Mouse (Mus musculus): ENCODE data around the gene Pip4k2a.

The Pip4k2a gene

DNA sequence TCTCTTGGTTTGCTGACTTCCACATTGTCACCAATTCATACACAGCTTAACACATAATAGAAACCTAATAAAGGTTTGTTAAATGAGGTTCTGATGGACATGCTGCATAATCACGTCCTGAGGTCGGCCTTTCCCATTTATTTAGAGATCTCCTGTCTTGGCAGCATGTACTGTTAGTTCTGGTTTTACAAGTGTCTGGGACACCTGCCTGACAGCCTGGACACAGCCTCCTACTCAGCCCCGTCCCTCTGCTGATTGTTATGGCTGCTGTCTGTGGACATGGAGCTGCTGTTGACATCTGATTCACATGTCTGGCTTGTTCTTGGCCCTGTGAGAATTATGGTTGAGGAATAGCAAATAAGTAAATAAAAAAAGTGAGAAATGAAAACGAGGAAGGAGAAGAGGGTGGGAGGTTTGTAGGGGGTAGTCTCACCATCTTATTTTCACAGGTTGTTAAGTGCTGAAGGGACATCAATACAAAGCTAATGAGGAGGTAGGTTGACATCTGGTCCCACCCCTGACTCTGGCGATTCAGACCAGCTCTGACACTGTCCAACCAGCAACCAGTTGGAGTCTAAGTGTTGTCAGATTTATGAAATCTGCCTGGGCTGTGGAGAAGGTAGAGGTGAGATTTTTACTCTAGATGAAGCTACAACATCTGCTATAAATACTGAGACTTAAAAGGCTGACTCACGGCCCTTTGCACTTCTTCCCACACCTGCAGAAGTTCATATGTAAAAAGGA is 166.7 kb downstream of the Pip4k2a start:
- no peak for DNase-seq

DNA sequence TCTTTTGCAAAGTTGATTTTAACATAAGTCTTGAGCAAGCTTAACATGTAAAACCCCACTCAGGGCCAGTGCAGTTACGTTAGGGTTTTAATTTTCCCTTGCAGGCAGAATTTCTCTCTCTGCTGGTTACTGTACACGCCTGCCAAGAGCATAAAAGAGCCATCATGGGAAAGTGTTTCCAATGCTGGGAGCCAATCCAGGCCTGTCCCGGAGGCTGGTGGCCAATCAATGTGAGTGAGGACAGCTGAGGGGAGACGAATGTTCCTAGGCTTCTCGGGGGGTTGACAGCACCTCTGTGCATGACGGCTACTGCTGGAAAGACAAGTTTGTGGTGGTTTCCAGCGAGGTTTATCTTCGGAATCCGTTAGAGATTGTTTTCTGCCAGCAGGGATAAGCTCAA is 175.2 kb downstream of the Pip4k2a start:
- no peak for DNase-seq

DNA sequence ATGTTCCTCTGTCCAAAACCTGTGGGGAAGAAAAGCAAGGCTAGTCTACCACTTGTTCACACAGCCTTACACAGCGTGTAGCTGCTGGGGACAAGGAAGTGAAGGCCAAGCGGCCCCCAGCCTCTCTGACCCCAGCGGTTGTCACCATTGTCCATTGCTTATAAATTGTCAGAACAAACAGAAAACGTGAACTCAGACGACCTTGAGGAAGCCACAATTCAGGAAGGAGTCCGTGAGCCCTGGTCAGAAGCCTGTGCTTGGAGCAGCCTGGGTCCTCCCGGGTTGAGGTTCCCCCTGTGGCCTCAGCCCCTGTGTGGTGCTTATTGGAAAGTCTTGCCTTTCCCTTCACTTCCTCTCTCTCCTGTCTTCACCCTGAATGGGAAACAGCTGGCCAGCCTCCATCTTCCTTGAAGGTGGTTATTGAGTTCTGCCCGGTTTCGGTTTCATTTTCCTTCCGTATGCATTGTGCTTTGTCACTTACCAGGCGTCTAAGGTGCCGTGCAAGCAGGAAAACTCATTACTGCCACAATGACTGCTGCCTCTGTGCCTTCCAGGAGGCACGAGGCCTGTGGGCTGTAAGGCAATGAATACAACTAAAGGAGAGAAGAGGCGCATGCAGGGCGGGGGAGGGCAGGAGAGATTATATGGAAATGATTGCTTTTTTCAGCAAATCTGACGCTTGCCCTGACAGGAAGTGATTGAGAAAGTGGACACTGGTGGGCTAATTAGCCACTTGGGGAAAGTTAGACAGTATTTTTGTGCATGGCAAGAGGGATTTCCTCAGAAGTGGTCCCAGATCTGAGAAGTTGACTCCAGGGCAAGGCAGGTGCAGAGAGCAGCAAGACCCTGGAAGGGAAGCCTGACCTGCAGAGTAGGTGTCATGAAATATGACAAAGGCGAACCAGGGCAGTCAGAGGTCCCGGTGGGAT is 176.2 kb downstream of the Pip4k2a start:
- peak; percentile 16 to 51 for DNase-seq

DNA sequence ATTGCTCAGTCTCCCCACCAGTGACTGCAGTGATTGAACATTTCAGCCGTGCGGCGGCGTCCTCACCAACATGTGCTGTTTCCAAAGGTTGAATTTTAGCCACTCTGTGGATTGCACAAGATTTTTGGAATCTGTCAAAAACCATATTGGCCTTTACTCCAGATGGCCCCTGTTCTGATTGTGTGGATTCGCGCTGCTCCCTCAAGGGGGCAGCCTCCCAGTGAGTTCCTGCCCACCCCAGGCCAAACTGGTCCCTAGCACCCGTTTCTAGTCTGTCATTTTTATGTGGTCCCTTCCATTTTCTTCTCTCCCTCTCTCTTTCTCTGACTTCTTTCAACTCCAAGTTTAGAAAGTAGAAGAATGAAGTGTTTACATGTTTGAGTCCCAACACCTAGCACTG is 178.4 kb downstream of the Pip4k2a start:
- DNase-seq: no peak

DNA sequence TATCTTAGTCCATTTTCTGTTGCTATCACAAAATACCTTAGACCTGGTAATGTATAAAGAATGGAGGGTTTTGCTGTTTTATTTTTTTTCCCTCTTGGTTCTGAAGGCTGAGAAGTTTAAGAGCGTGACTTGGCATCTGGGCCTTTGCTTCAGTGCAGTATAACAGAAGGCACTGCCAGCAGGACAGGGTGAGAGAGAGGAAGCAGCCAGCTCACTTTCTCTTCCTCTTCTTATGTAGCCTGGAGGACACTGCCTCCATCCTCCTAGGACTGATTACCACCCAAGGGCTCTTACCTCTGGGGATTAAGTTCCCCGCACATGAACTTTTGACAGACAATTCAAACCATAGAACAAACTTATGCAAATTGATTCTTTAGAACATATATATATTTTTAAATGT is 181.9 kb downstream of the Pip4k2a start:
- DNase-seq: peak in 1 of 2 experiments; percentile 11

DNA sequence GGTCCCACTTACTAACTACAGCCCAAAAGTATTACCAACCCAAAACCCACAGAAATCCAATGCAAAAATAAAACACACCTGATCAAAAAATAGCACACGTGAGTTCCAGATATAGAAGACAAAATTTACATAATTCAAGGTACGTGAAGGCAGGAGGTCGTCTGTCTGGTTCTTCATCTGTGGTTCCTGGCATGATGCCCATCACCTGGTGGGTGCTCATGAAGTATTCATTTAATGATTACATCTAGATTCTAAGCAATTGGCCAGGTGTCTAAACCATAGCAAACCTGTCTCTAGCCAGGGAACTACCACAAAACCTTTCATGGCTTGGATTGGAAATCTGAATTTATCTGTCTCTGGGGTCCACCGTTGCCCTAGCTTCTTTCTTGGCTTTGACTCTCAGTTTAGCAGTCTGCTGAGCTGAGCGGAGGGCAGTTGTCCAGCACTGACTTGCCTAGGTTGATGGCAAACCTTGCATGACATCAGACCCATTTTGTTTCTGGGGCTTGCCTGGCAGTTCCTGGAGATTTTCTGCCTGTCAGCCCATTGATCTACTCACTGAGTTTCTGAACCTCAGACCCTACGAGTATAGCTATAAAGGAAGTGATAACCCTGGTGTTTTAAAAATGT is 182.5 kb downstream of the Pip4k2a start:
- DNase-seq: no peak

DNA sequence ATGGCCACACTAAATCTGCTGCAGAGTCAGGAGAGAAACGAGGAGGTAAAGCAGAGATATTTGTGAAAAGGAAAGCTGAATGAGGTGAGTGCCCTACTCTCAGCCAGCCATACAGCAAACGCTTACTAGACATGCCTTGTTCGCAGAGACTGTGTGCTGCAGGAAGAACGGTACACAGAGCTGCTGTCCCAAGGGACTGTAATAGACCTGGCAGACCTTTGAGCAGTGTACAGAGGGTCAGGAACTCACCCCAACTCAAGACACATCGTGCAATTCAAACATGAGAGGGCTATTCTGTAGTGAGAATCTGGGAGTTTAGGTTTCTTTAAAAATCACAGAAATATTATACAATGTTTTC is 183.5 kb downstream of the Pip4k2a start:
- DNase-seq: no peak

DNA sequence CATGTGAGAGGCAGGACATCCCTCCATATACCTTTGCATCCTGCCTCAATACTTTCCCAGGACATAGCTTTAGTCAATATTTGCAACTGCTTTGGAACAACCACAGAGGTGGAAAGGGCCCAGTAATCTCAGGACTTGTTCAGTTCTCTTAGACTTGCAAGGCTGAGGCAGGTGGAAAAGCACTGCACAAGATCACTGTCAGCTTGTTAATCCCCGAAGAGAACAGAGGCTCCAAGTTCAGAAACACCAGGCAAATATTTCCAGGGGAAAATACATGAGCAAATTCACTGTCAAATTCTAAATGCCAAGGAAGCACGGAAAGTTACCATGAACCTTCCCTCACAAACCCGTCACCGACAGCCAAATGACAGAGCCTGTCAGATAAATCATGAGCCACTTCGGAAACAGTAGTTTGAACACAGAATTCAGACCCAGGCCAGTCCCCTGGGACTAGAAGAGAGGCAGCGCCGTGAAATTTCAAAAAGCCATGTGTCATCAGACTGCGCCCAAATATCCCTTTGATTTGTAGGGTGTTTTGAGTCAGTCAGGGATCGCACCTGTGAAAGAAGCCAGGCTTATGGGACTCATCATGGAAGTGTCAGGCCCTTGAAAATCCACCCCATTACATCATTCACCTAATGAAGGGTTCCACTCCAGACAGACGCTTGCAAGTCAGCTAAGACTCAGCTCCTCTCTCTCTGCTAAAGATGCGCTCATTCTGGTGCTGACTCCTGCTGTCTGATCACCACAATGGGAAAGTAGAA is 184.1 kb downstream of the Pip4k2a start:
- no peak for DNase-seq

DNA sequence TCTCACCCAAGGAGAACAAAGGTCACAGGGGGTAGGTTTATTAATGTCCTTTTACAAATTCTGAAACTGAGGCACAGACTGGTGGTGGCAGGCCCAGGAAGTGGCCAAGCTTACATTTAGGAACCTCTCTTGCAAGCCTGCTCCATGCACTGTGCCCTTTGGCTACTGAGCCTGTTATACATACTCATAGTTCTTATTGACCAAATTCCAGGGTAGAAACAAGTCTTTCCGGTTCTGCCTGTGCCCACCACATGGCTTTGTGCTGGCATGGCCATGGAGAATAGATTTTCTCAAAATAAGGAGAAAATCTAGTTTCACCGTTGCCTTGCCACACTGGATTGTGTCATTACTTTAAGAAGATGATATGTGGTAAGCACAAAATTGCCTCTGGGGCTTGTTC is 190.0 kb downstream of the Pip4k2a start:
- DNase-seq: no peak

DNA sequence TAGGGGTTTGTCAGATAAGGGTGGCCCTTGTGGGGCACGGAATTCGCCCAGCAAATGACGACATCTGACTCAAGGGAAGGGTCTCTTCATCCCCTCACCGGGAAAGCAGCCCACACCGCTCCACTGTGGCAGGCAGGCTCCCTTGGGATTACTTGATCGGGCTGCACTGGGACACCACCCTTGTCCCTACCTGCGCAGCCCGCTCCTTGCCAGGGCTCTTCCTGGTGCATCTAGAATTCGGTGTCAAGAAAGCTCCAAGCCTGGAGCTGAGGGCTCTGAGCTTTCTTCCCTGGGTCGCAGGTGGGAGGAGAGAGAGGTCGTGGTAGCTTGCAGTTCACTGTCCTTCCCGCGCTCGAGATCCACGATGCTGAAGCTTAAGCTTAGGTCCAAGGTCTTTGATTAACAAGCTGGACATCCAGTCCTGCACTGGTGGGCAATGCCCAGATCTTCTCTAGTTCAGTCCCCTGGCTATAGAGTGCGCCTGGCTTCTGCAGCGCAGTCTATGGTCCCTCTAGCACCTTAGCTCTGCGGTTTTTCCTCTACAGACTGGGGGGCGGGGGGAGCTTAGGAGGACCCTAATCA is 196.6 kb downstream of the Pip4k2a start:
- DNase-seq: no peak

DNA sequence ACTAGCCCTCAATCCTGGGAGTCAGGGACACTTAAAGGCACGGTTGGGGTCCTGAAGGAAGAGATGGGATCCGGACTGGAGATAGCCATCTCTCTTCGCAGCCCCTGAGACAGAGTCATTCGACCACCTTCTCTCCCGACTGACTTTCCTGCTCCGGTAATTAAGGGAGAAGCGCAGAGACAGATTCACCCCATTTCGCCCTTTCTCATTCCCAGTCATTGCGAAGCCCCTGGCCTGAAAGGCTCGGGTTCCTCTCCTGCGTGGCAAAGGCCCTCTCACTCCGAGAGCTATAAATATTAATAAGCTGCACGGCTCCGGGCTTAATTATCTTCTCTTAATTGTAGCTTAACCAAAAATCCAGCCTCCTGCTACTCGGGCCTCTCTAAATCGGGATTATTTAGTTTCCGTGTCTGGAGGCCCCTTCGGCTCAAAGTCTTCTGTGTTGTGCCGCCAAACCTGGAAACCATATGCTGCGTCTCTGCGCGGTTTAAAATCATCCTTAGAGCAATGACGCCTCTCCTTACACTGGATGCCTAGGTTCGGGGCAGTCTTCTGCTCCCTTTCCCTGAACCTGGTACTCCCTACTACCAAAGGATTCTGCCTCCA is 197.2 kb downstream of the Pip4k2a start:
- no peak for DNase-seq

DNA sequence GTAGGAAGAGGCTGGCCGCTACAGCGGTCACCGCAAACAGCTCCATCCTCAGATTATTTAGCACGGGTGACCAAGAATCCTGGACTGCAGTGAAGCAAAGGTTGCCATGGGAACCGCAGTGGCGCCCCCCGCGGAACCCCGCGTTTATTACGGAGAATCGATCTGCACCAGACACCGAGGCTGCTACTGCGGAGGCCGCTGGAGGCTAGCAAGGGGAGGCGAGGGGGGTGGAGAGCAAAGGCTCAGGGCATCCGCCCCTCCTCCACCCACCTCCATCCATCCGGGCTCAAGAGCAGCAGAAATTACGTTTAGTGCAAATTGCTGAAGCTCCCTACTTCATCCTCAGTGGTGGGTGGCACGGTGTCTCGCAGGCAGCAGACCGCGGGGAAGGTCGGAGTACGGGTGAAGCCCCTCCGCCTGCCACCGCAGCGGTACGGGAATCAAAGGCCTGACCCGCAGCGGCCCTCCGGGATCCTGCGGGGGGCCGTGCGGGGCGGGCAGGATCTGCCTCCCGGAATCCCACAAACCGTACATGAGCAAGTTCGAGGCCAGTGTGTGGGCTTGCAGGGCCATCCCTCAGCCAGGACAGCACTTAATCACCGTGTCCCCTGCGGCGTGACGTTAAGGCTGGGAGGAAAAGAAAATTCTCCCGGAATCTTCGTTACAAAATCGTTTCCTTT is 197.8 kb downstream of the Pip4k2a start:
- peak; percentile 13 to 35 for DNase-seq

DNA sequence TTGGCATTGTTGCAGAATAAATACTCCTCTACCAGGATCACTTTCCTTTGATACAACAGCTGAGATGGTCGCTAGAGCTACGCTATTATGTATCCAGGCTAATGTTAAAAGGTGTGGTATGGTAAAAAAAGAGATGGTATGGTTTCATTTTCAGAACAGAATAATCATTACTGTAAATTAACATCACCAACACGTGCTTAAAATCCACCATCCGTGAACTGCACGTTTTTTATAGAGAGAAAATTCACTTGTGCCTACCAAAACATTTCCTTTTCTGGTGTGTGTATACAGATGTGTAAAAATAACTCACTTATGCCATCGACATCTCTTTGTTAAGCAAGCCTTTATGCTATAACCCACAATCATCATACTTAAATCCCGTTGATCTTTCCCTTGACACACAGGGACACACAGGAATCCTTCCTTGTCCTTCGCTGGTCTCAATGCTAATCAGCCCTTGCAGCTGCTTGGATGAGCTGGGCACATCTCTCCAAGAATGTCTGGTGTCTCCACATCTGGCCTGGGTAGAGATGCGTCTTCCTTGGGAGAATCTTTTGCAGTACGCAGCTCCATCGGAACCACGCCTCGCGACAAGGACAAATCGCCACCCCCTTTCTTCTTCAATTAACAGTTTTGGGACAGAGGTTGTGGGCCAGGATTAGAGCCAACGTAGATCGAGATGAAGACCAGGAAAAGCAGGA is 198.5 kb downstream of the Pip4k2a start:
- DNase-seq: no peak

DNA sequence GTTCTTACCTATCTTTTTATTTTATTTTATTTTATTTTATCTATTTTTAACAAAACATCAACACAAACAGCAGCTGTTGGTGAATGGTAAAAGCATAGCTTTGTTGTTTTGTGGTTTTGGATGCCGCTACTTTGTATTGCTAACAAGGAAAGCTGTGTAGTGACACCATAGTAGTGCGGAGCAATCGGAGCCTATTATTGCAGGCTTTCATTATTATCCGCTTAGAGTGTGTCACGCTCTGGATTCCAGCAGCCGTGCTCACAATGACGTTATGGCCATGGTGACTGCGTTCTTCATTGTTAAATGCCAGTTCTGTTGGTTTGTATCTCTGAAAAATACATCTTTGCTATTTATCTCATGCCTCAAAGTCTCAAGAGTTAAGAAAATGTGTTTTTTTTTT is 200.2 kb downstream of the Pip4k2a start:
- no peak for DNase-seq

DNA sequence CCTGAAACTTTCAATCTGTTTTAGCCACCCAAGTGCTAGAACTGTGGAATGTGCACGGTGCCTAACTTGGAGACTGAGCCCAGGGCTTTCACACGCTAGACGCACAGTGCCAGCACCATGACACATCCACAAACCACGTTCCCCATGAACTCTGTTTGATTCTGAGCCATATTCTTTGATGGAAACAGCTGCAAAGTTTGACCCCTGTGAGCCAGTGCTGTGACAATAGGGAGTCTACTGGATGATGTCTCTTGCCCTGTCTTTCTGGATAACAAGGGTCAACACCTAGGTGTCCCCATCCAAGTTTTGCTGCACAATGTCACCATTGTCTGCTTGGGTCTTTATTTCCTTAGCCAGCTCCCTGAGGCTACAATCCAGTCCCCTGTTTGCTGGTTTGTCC is 203.7 kb downstream of the Pip4k2a start:
- DNase-seq: no peak
